Mouse (Mus musculus): ENCODE data around the gene Dctn2. TPM values are rescaled to one million over a fixed set of nuclear protein-coding genes. Genes with fewer than 3 reads are reported as not detected.

Gene Dctn2
- polyA plus RNA-seq, 1 experiment from 2014 or later = 198 TPM

- WGBS = 67% methylated on average over 2 of the region's 2 CpGs
- no peaks in the 10 kb centered on the region for H3K36me3 ChIP-seq (ENCODE audit: insufficient read depth, low read length)
- no peak for ATAC-seq
These were observed 51.1 kb downstream of the Dctn2 start for GRCm38 (mm10) chr10:127317277-127317676.

GRCm38 (mm10) chr10:127318009-127318408 is 51.8 kb downstream of the Dctn2 start:
- Histone ChIP-seq H3K4me1 (ENCODE audit: insufficient read depth, low read depth, low read length) (no peaks in the 10 kb centered on the region), H3K36me3 (ENCODE audit: insufficient read depth, low read length) (no peaks in the 10 kb centered on the region), H3K4me2 (replicated peaks; ENCODE audit: low read depth, low read length) (no peak overlapping the region), H3K9me3 (ENCODE audit: low read length) (no peaks in the 10 kb centered on the region), H3K27me3 (replicated peaks; ENCODE audit: insufficient read depth, low read length) (no peaks in the 10 kb centered on the region), H3K9ac (replicated peaks; ENCODE audit: low read depth) (no peak overlapping the region), H3K27ac (ENCODE audit: low read length) (no peak overlapping the region), H3K4me3 (ENCODE audit: low read depth, low read length) (no peak overlapping the region)
- ATAC-seq (no peak), DNase-seq (ENCODE audit: low spot score) (no peak)
- no peak for TF ChIP-seq CTCF (IDR thresholded peaks at IDR 0.05)
- TF ChIP-seq EP300 (IDR thresholded peaks at IDR 0.05) = no peak
- WGBS = 35% methylated on average over 4 of the region's 4 CpGs

More at GRCm38 (mm10) chr10:127317277-127317676, 51.1 kb downstream of the Dctn2 start:
- Histone ChIP-seq H3K4me3 (ENCODE audit: low read depth, low read length) (no peak overlapping the region), H3K4me2 (replicated peaks; ENCODE audit: low read depth, low read length) (no peak overlapping the region), H3K27ac (ENCODE audit: low read length) (no peak overlapping the region), H3K9me3 (ENCODE audit: low read length) (no peaks in the 10 kb centered on the region), H3K9ac (replicated peaks; ENCODE audit: low read depth) (no peak overlapping the region), H3K27me3 (replicated peaks; ENCODE audit: insufficient read depth, low read length) (no peaks in the 10 kb centered on the region), H3K4me1 (ENCODE audit: insufficient read depth, low read depth, low read length) (no peaks in the 10 kb centered on the region)
- no peak for DNase-seq (ENCODE audit: low spot score)
- TF ChIP-seq EP300 (IDR thresholded peaks at IDR 0.05) = no peak
- no peak for TF ChIP-seq CTCF (IDR thresholded peaks at IDR 0.05)

GRCm38 (mm10) chr10:127319969-127320368 is 53.8 kb downstream of the Dctn2 start:
- Histone ChIP-seq H3K9me3 (ENCODE audit: low read length) (no peaks in the 10 kb centered on the region), H3K27me3 (replicated peaks; ENCODE audit: insufficient read depth, low read length) (peaks cover 16% of the 10 kb centered on the region; the same call in 1 of the 2 replicates), H3K4me2 (replicated peaks; ENCODE audit: low read depth, low read length) (no peak overlapping the region), H3K4me1 (ENCODE audit: insufficient read depth, low read depth, low read length) (no peaks in the 10 kb centered on the region), H3K27ac (ENCODE audit: low read length) (no peak overlapping the region), H3K36me3 (ENCODE audit: insufficient read depth, low read length) (no peaks in the 10 kb centered on the region), H3K4me3 (ENCODE audit: low read depth, low read length) (no peak overlapping the region), H3K9ac (replicated peaks; ENCODE audit: low read depth) (no peak overlapping the region)
- DNase-seq (ENCODE audit: low spot score) (no peak), ATAC-seq (no peak)
- TF ChIP-seq CTCF (IDR thresholded peaks at IDR 0.05) (no peak), EP300 (IDR thresholded peaks at IDR 0.05) (no peak)
- 58% methylated on average over 7 of the region's 7 CpGs for WGBS

GRCm38 (mm10) chr10:127321621-127322020 is 55.5 kb downstream of the Dctn2 start, which contains the start of gene Arhgap9:
TSS of gene Arhgap9 (plus strand) at chr10:127321964.
- H3K27me3 ChIP-seq (replicated peaks; ENCODE audit: insufficient read depth, low read length) = peaks cover 30% of the 10 kb centered on the region
- ATAC-seq (no peak), DNase-seq (ENCODE audit: low spot score) (no peak)
- no peak within 1 kb of the TSS for H3K4me3 ChIP-seq (ENCODE audit: low read depth, low read length)
- no peaks in the 10 kb centered on the region for H3K9me3 ChIP-seq (ENCODE audit: low read length)
- no peak within 1 kb of the TSS; the same call in 1 of the 2 replicates for H3K4me2 ChIP-seq (replicated peaks; ENCODE audit: low read depth, low read length)
- H3K36me3 ChIP-seq (ENCODE audit: insufficient read depth, low read length) = no peaks in the 10 kb centered on the region
- peaks cover 7% of the 10 kb centered on the region for H3K4me1 ChIP-seq (ENCODE audit: insufficient read depth, low read depth, low read length)
- WGBS = 78% methylated on average over 3 of the region's 3 CpGs
- no peak within 1 kb of the TSS for H3K27ac ChIP-seq (ENCODE audit: low read length)
- TF ChIP-seq EP300 (IDR thresholded peaks at IDR 0.05) = no peak
- no peak for TF ChIP-seq CTCF (IDR thresholded peaks at IDR 0.05)
- H3K9ac ChIP-seq (replicated peaks; ENCODE audit: low read depth) = no peak within 1 kb of the TSS

- no peak overlapping the region for H3K4me2 ChIP-seq (replicated peaks; ENCODE audit: low read depth, low read length)
- no peaks in the 10 kb centered on the region for H3K36me3 ChIP-seq (ENCODE audit: insufficient read depth, low read length)
- WGBS = 45% methylated on average over 13 of the region's 13 CpGs
- DNase-seq (ENCODE audit: low spot score) (no peak), ATAC-seq (no peak)
- peaks cover 8% of the 10 kb centered on the region for H3K4me1 ChIP-seq (ENCODE audit: insufficient read depth, low read depth, low read length)
- no peak overlapping the region for H3K27ac ChIP-seq (ENCODE audit: low read length)
- peaks cover 34% of the 10 kb centered on the region for H3K27me3 ChIP-seq (replicated peaks; ENCODE audit: insufficient read depth, low read length)
- TF ChIP-seq CTCF (IDR thresholded peaks at IDR 0.05) (no peak), EP300 (IDR thresholded peaks at IDR 0.05) (no peak)
- no peak overlapping the region for H3K9ac ChIP-seq (replicated peaks; ENCODE audit: low read depth)
- no peak overlapping the region for H3K4me3 ChIP-seq (ENCODE audit: low read depth, low read length)
- no peaks in the 10 kb centered on the region for H3K9me3 ChIP-seq (ENCODE audit: low read length)
These were observed 56.0 kb downstream of the Dctn2 start for GRCm38 (mm10) chr10:127322178-127322577.

- peaks cover 8% of the 10 kb centered on the region for H3K4me1 ChIP-seq (ENCODE audit: insufficient read depth, low read depth, low read length)
- no peak overlapping the region for H3K27ac ChIP-seq (ENCODE audit: low read length)
- no peaks in the 10 kb centered on the region for H3K9me3 ChIP-seq (ENCODE audit: low read length)
- no peak overlapping the region for H3K9ac ChIP-seq (replicated peaks; ENCODE audit: low read depth)
- H3K4me3 ChIP-seq (ENCODE audit: low read depth, low read length) = no peak overlapping the region
- 56% methylated on average over 4 of the region's 4 CpGs for WGBS
- no peak overlapping the region; the same call in 1 of the 2 replicates for H3K4me2 ChIP-seq (replicated peaks; ENCODE audit: low read depth, low read length)
- DNase-seq (ENCODE audit: low spot score) (no peak), ATAC-seq (no peak)
- peaks cover 39% of the 10 kb centered on the region for H3K27me3 ChIP-seq (replicated peaks; ENCODE audit: insufficient read depth, low read length)
- TF ChIP-seq EP300 (IDR thresholded peaks at IDR 0.05) (no peak), CTCF (IDR thresholded peaks at IDR 0.05) (no peak)
- no peaks in the 10 kb centered on the region for H3K36me3 ChIP-seq (ENCODE audit: insufficient read depth, low read length)
These were observed 56.5 kb downstream of the Dctn2 start for GRCm38 (mm10) chr10:127322669-127323068.

Data from lung, postnatal 0 days (tissue).